Mouse (Mus musculus): ENCODE results near the gene Fgfr2.

- TF ChIP-seq EP300 (IDR thresholded peaks at IDR 0.05) = no peak
- no peak for TF ChIP-seq CTCF (IDR thresholded peaks at IDR 0.05)
Measured at GRCm38 (mm10) chr7:131409321-131409987, 1713.7 kb downstream of the Fgfr2 start.
